Mouse (Mus musculus) kidney, postnatal 0 days (tissue): ENCODE data around the gene Tm9sf3. TPM values are rescaled to one million over a fixed set of nuclear protein-coding genes. Genes with fewer than 3 reads are reported as not detected.

ENCODE experiments used
- ATAC-seq: fragments of 200-750 bp; cut with Nextera tagmentation; replicated peaks from 2 replicates; pipeline ENCODE4 v1.8.0; 2017; ENCODE audit warnings: low read depth, moderate number of reproducible peaks, moderate TSS enrichment, moderate library complexity; ENCODE audit not compliant: low FRiP score
- DNase-seq: peaks from one replicate; pipeline ENCODE4 v3.0.0-alpha.2; 2016; ENCODE audit warnings: low spot score
- H3K27ac ChIP-seq: fragments of 300-500 bp; sonication (generic); 2 replicates; pipeline ENCODE4 v1.5.1; 2014; ENCODE audit warnings: mild to moderate bottlenecking
- H3K27me3 ChIP-seq: fragments of 300-500 bp; sonication (generic); 2 replicates; pipeline ENCODE4 v1.6.1; 2014; ENCODE audit warnings: low read length, mixed read lengths; ENCODE audit not compliant: insufficient read depth
- H3K36me3 ChIP-seq: fragments of 300-500 bp; sonication (generic); 2 replicates; pipeline ENCODE4 v1.6.1; 2014; ENCODE audit warnings: low read length, mixed read lengths; ENCODE audit not compliant: insufficient read depth
- H3K4me1 ChIP-seq: fragments of 300-500 bp; sonication (generic); replicated peaks from 2 replicates; pipeline ENCODE4 v1.6.1; 2014; ENCODE audit warnings: antibody characterized with exemption, low read length, mixed read lengths; ENCODE audit not compliant: insufficient read depth
- H3K4me2 ChIP-seq: fragments of 300-500 bp; sonication (generic); 2 replicates; pipeline ENCODE4 v1.6.1; 2014; ENCODE audit warnings: mild to moderate bottlenecking, low read length, moderate library complexity, mixed read lengths
- H3K4me3 ChIP-seq: fragments of 300-500 bp; sonication (generic); replicated peaks from 2 replicates; pipeline ENCODE4 v1.5.1; 2014; ENCODE audit warnings: low read depth, low read length
- H3K9ac ChIP-seq: fragments of 300-500 bp; sonication (generic); 2 replicates; pipeline ENCODE4 v1.6.1; 2014; ENCODE audit warnings: low read depth, low read length
- H3K9me3 ChIP-seq: fragments of 300-500 bp; sonication (generic); replicated peaks from 2 replicates; pipeline ENCODE4 v1.6.1; 2016; ENCODE audit warnings: low read length, inconsistent platforms, mixed read lengths
- CTCF ChIP-seq: IDR thresholded peaks from 2 replicates; pipeline ENCODE4 v1.5.1; 2016; ENCODE audit warnings: antibody characterized with exemption, low read depth, mild to moderate bottlenecking, moderate library complexity
- WGBS: fragments of 180-500 bp; shearing (Covaris S2); extraction: QIAGEN DNeasy Blood & Tissue Kit; methylation state at CpG from one replicate; pipeline ENCODE4 v1.1.7; 2014; 5-methylcytosine and 5-hydroxymethylcytosine counted together
- polyA plus RNA-seq: library from polyadenylated mRNA; unstranded; fragments of >200 nt; fragmentation: Nextera tagmentation; extraction: Ambion mirVana; gene quantifications from 2 replicates; pipeline ENCODE4 v1.2.1, GENCODE M21; 2015

Gene Tm9sf3
- polyA plus RNA-seq, 1 experiment from 2014 or later, result 138 TPM

DNA sequence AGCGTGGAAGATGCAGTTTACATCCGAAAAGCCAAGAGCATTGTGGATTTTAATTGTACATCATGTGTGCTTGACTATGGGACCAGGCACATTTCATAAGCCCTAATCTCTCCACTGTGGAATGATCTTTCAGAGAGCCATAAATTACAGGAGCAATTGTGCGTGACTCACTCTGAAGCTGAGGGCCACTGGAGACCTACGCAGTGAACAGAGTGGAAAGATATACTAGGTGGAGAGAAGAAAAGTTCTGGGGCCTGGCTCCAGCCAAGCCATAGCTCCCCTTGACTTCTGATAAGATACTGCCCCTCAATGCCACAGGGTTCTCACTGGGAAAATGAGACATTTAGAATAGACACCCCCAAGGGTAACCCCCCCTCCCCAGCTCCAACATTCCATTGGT is 70.8 kb downstream of the Tm9sf3 start:
- H3K9ac ChIP-seq, result no peak overlapping the region
- WGBS, result 50% methylated on average over 4 of the region's 4 CpGs
- H3K9me3 ChIP-seq, result no peaks in the 10 kb centered on the region
- H3K4me2 ChIP-seq, result no peak overlapping the region
- ATAC-seq (no peak), DNase-seq (no peak)
- no peaks in the 10 kb centered on the region for H3K36me3 ChIP-seq
- H3K4me1 ChIP-seq, result peaks cover 6% of the 10 kb centered on the region; the same call in 1 of the 2 replicates
- TF ChIP-seq CTCF, result no peak
- H3K27me3 ChIP-seq, result no peaks in the 10 kb centered on the region
- no peak overlapping the region for H3K27ac ChIP-seq
- no peak overlapping the region for H3K4me3 ChIP-seq

DNA sequence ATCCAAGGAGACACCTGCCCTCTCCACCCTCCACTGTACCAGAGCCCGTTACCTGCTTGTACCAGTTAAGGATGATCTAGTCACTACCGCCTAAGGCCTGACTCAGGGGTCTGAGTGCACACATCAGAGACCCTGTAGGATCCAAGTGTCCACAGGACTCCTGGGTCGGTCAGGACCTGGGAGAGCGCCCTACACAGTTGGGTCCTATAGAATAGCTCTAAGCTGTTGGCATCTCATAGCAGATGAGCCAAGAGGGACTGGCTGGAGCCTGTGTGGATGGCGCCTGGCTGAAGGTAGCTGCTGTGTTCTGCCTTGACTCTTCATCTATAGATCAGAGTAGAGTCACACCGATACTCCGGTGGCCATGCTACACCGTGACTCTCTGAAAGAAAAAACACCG is 72.1 kb downstream of the Tm9sf3 start:
- DNase-seq, result peak; percentile 59
- Histone ChIP-seq H3K9ac (no peak overlapping the region), H3K4me1 (peaks cover 6% of the 10 kb centered on the region; the same call in 1 of the 2 replicates), H3K4me2 (no peak overlapping the region), H3K27ac (no peak overlapping the region), H3K36me3 (no peaks in the 10 kb centered on the region), H3K9me3 (no peaks in the 10 kb centered on the region), H3K4me3 (no peak overlapping the region), H3K27me3 (no peaks in the 10 kb centered on the region)
- ATAC-seq, result no peak; the same call in 1 of the 2 replicates
- 82% methylated on average over 9 of the region's 9 CpGs for WGBS
- TF ChIP-seq CTCF, result no peak

DNA sequence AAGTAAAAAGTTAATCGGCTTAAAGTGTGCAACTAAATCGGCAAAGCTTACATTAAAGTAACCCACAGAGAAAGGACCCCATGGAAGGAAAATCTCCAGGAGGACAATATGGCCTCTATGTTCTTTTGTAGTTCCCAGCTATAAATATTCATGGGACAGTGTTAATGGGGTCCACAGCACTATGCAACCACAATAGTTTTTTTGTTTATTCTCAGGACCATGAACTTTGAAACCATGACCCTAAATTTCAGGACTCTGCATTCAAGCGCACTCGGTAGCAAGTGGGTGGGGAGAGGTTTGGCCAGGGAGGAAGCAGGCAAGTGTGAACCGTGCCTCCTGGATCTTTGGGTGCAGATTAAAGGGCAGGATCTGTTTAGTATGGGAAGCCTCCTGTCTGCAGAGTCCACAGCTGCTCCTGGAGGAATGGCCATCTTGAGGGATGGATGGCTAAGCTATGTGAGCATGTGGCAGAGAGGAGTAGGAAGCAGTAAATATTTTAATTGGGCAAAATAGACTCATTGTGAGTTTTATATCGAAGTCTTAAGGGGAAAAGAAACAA is 72.8 kb downstream of the Tm9sf3 start:
- no peak for TF ChIP-seq CTCF
- WGBS, result 54% methylated on average over 6 of the region's 6 CpGs
- Histone ChIP-seq H3K27me3 (no peaks in the 10 kb centered on the region), H3K27ac (no peak overlapping the region), H3K9me3 (no peaks in the 10 kb centered on the region), H3K4me3 (no peak overlapping the region), H3K4me1 (peaks cover 6% of the 10 kb centered on the region; the same call in 1 of the 2 replicates), H3K4me2 (no peak overlapping the region), H3K9ac (no peak overlapping the region), H3K36me3 (no peaks in the 10 kb centered on the region)
- no peak for ATAC-seq
- no peak for DNase-seq

DNA sequence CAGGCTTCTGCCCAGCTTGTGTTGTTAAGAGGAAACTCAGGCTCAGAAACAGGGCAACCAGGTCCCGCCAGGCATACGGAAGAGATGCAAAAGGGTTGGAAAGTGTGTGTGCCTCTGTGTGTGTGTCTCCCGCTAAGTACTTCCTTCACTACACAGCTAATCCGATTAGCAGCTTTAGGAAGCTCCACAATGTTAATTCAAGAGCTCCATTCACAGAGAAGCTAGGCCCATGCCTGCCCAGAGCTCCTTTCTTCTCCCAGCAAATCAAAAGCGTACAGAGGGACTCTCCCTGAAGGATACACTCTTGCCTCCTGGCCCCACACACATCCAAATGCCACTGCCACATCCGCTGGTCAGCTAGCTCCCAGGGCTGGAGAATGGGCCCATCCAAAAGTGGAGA is 86.5 kb downstream of the Tm9sf3 start:
- no peak for ATAC-seq

DNA sequence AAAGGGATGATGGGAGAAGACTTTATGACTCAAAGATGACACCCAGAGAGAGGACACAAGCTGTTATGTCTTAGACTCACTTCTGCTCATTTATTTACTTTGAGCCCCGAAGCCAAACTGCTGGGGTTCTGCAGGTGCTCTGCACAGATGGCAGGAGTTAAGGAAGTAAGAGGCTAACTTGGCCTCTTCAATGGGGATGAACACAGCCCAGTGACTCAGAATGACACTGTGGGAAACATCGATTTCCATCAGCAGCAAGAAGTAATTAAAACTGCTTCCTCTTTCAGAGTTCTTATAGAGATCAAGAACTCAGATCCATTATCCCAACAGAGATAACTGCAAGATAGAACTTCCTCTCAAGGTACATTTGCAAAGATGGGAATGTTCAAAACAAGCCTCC is 86.9 kb downstream of the Tm9sf3 start:
- H3K36me3 ChIP-seq, result no peaks in the 10 kb centered on the region
- H3K4me2 ChIP-seq, result no peak overlapping the region
- DNase-seq (no peak), ATAC-seq (no peak)
- H3K9me3 ChIP-seq, result no peaks in the 10 kb centered on the region
- no peak overlapping the region for H3K4me3 ChIP-seq
- no peaks in the 10 kb centered on the region for H3K4me1 ChIP-seq
- no peak for TF ChIP-seq CTCF
- H3K27me3 ChIP-seq, result no peaks in the 10 kb centered on the region
- no peak overlapping the region for H3K27ac ChIP-seq
- no peak overlapping the region for H3K9ac ChIP-seq
- 71% methylated on average over 2 of the region's 2 CpGs for WGBS

More for the DNA sequence above, 86.5 kb downstream of the Tm9sf3 start:
- 57% methylated on average over 6 of the region's 6 CpGs for WGBS
- Histone ChIP-seq H3K9me3 (no peaks in the 10 kb centered on the region), H3K27me3 (no peaks in the 10 kb centered on the region), H3K4me3 (no peak overlapping the region), H3K4me2 (no peak overlapping the region), H3K27ac (no peak overlapping the region), H3K36me3 (no peaks in the 10 kb centered on the region), H3K4me1 (no peaks in the 10 kb centered on the region), H3K9ac (no peak overlapping the region)
- no peak for TF ChIP-seq CTCF
- no peak for DNase-seq

DNA sequence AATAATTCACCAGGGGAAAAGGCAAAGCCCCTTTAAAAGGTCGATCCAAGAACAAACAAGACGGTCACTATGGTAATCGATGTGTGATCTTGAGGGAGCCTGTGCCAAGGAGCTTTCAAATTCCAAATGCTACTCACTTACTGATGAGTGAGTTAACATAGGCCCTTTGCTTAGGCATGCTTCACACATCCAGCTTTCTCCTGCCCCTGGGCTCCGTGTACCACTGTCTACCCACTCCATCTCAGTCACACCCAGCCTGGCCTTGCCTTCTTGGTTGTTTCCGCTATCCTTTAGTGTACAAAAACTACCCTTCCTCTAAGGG is 97.9 kb downstream of the Tm9sf3 start:
- H3K36me3 ChIP-seq, result no peaks in the 10 kb centered on the region
- no peak for TF ChIP-seq CTCF
- ATAC-seq (no peak), DNase-seq (no peak)
- H3K27me3 ChIP-seq, result no peaks in the 10 kb centered on the region
- H3K9ac ChIP-seq, result no peak overlapping the region
- no peak overlapping the region for H3K4me2 ChIP-seq
- no peak overlapping the region for H3K4me3 ChIP-seq
- WGBS, result 79% methylated on average over 5 of the region's 5 CpGs
- no peak overlapping the region for H3K27ac ChIP-seq
- no peaks in the 10 kb centered on the region for H3K4me1 ChIP-seq
- no peaks in the 10 kb centered on the region for H3K9me3 ChIP-seq

DNA sequence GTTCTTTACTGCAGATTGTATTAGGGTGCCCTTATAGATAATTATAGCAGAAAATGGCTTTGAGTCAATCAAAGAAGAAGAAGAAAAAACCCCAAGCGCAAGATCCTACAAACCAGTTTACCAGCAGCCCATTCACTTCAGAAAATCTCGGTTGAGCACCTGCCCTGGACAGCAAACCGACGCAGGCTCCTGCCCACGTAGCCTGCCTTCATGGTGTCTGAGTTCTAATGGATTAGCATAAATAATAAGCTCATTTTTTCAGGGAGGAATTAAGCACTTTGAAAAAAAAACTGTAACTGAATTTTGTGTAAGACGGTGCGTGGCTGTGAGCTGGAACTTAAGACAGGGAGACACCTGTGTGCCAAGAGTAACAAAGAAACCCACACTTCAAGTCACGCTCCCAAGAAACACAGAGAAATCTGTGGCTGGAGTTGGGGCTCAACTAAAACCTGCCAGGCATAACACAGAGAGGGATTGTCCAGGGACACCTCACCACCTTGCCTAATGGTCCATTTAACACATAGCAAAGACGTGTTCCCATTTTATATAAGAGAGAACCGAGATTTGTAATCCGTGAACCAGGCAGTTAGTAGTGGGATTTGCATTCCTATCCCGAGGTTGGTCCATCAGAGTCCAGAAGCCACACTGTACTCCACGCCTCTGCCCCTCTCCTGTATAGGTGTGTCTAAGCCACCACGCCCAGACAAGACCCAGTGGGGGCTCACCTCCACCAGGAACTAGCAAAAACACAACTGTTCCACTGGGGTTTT is 98.5 kb downstream of the Tm9sf3 start:
- H3K36me3 ChIP-seq, result no peaks in the 10 kb centered on the region
- no peak for TF ChIP-seq CTCF
- H3K4me1 ChIP-seq, result no peaks in the 10 kb centered on the region
- no peak overlapping the region for H3K27ac ChIP-seq
- no peak for ATAC-seq
- H3K9ac ChIP-seq, result no peak overlapping the region
- no peak overlapping the region for H3K4me3 ChIP-seq
- H3K27me3 ChIP-seq, result no peaks in the 10 kb centered on the region
- no peak for DNase-seq
- H3K4me2 ChIP-seq, result no peak overlapping the region
- H3K9me3 ChIP-seq, result no peaks in the 10 kb centered on the region
- WGBS, result 62% methylated on average over 14 of the region's 14 CpGs
